Mouse (Mus musculus) forebrain, embryonic 11.5 days (tissue): ENCODE measurements around the gene Adprhl2. TPM values are rescaled to one million over a fixed set of nuclear protein-coding genes. Genes with fewer than 3 reads are reported as not detected.

Experiments
- ATAC-seq: fragments of 200-750 bp; cut with Nextera tagmentation; replicated peaks from 2 replicates; pipeline ENCODE4 v1.8.0; 2017; ENCODE audit warnings: moderate TSS enrichment; ENCODE audit not compliant: low FRiP score
- DNase-seq: peaks from one replicate; pipeline ENCODE4 v3.0.0-alpha.2; 2017; ENCODE audit warnings: low spot score
- H3K27ac ChIP-seq: fragments of 300-500 bp; sonication (generic); 2 replicates; pipeline ENCODE4 v1.5.1; 2014; ENCODE audit warnings: low read depth, low read length
- H3K27me3 ChIP-seq: fragments of 300-500 bp; sonication (generic); 2 replicates; pipeline ENCODE4 v1.6.1; 2014; ENCODE audit warnings: mild to moderate bottlenecking, low read length, mixed read lengths; ENCODE audit not compliant: control insufficient read depth, insufficient read depth
- H3K36me3 ChIP-seq: fragments of 300-500 bp; sonication (generic); 2 replicates; pipeline ENCODE4 v1.6.1; 2014; ENCODE audit warnings: mild to moderate bottlenecking, low read length, moderate library complexity, mixed read lengths; ENCODE audit not compliant: control insufficient read depth, insufficient read depth
- H3K4me1 ChIP-seq: fragments of 300-500 bp; sonication (generic); replicated peaks from 2 replicates; pipeline ENCODE4 v1.6.1; 2014; ENCODE audit warnings: low read length, mixed read lengths; ENCODE audit not compliant: control insufficient read depth, insufficient read depth
- H3K4me2 ChIP-seq: fragments of 300-500 bp; sonication (generic); 2 replicates; pipeline ENCODE4 v1.6.1; 2014; ENCODE audit warnings: low read depth, mild to moderate bottlenecking, low read length, moderate library complexity, mixed read lengths; ENCODE audit not compliant: severe bottlenecking
- H3K4me3 ChIP-seq: fragments of 300-500 bp; sonication (generic); 2 replicates; pipeline ENCODE4 v1.5.1; 2014; ENCODE audit warnings: low read depth, low read length
- H3K9ac ChIP-seq: fragments of 300-500 bp; sonication (generic); 2 replicates; pipeline ENCODE4 v1.6.1; 2014; ENCODE audit warnings: low read length
- H3K9me3 ChIP-seq: fragments of 300-500 bp; sonication (generic); 2 replicates; pipeline ENCODE4 v1.6.1; 2016; ENCODE audit warnings: low read length, mixed read lengths; ENCODE audit not compliant: control insufficient read depth
- WGBS: fragments of 180-500 bp; shearing (Covaris S2); extraction: QIAGEN DNeasy Blood & Tissue Kit; methylation state at CpG from one replicate; pipeline ENCODE4 v1.1.7; 2014; 5-methylcytosine and 5-hydroxymethylcytosine counted together
- polyA plus RNA-seq: library from polyadenylated mRNA; unstranded; fragments of >200 nt; fragmentation: Nextera tagmentation; extraction: Ambion mirVana; gene quantifications from 2 replicates; pipeline ENCODE4 v1.2.1, GENCODE M21; 2014

The Adprhl2 gene
- polyA plus RNA-seq, 1 experiment from 2014 or later: 66.5 TPM

DNA sequence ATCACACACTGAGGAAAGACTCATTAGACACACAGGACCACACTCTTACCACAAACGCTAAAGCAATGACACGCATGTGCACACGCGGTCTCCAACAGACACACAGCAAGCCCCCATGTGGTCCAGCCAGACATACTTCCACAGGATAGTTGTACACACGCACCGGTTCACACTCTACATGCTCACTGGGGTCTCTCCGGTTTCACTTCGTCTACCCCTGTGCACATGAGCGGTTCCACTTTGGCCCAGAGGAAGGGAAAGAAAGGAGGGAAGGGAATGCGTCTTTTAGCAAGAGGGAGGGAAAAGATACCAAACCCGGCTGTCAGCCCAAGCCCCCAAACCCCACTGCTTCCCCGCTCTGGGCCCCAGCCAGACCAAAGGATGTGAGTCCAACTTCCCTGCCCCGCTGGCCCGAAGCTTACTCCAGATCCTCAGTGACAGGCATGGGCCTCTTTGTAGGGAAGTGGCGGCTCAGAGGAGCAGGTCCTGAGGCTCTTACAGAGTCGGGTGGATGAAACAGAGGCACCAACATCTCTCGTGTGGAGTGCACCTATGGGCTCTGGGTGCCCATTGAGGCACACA is 33.3 kb downstream of the Adprhl2 start:
- ATAC-seq: no peak
- H3K36me3 ChIP-seq: no peaks in the 10 kb centered on the region
- 0 out of 2 replicates have a peak, but pooled peaks cover 3% of the 10 kb centered on the region for H3K4me1 ChIP-seq
- H3K4me3 ChIP-seq: no peak overlapping the region
- H3K27ac ChIP-seq: no peak overlapping the region
- DNase-seq: no peak
- no peaks in the 10 kb centered on the region for H3K9me3 ChIP-seq
- H3K9ac ChIP-seq: no peak overlapping the region
- peaks cover 35% of the 10 kb centered on the region for H3K27me3 ChIP-seq
- H3K4me2 ChIP-seq: peak overlapping the region; percentile 21; the same call in 1 of the 2 replicates
- 44% methylated on average over 17 of the region's 17 CpGs for WGBS

GRCm38 (mm10) chr4:126287302-126287995 is 34.1 kb downstream of the Adprhl2 start:
- no peak for ATAC-seq
- WGBS: 41% methylated on average over 11 of the region's 11 CpGs
- 0 out of 2 replicates have a peak, but pooled peaks cover 3% of the 10 kb centered on the region for H3K4me1 ChIP-seq

DNA sequence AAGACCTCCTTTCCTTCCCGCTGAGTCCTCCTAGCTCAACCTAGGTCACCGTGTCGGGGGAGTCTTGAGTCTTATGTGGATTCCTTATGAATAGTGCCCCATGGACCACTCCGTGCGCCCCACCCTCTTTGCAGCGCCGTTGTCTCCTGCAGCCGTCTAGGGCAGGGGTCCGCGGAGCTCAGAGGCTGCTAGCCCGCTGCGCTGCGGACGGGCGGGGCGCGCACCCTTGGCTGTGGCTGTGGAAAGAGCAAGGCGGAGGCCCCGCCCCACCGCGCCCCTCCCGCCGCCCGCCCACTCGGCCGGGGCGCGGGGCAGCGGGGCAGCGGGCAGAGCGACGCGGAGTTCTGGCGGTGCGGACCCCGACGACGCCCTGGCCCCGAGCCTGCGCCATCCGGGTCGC is 35.0 kb downstream of the Adprhl2 start, which contains the start of gene Col8a2:
Col8a2 (plus strand) TSS at position 302 of the 400 bp plus-strand sequence.
- no peak within 1 kb of the TSS for H3K27ac ChIP-seq
- H3K27me3 ChIP-seq: peaks cover 35% of the 10 kb centered on the region
- WGBS: 3% methylated on average over 33 of the region's 42 CpGs
- H3K4me1 ChIP-seq: 0 out of 2 replicates have a peak, but pooled peaks cover 3% of the 10 kb centered on the region
- peak; percentile 61 for DNase-seq
- peak within 1 kb of the TSS; percentile 26 for H3K4me3 ChIP-seq
- H3K36me3 ChIP-seq: no peaks in the 10 kb centered on the region
- ATAC-seq: no peak
- H3K4me2 ChIP-seq: peak within 1 kb of the TSS; percentile 38
- no peaks in the 10 kb centered on the region for H3K9me3 ChIP-seq
- peak within 1 kb of the TSS; percentile 5; the same call in 1 of the 2 replicates for H3K9ac ChIP-seq

More at GRCm38 (mm10) chr4:126287302-126287995, 34.1 kb downstream of the Adprhl2 start:
- Histone ChIP-seq H3K27ac (no peak overlapping the region), H3K9ac (no peak overlapping the region), H3K36me3 (no peaks in the 10 kb centered on the region), H3K9me3 (no peaks in the 10 kb centered on the region), H3K4me3 (no peak overlapping the region), H3K4me2 (0 out of 2 replicates have a peak overlapping the region, but pooled peaks have one; percentile 38), H3K27me3 (peaks cover 35% of the 10 kb centered on the region)
- no peak for DNase-seq

DNA sequence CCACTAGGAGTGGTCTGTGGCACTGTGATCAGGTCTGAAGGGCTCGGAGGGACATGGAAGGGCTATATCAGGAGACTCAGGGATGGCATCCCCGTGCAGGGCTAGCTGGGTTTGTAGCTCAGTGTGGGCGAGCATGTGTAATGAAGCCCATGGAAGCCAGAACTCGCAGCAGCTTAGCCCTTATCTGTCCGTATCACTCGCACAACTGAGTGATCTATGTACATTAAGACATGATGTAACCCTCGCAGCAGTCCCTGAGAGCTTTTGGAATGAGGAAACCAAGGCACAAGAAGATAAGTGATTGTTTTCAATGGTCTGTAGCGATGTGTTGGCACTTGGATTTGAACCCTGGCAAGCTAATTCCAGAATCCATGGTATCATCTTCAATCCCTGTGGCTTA is 37.9 kb downstream of the Adprhl2 start:
- H3K4me2 ChIP-seq: no peak overlapping the region

DNA sequence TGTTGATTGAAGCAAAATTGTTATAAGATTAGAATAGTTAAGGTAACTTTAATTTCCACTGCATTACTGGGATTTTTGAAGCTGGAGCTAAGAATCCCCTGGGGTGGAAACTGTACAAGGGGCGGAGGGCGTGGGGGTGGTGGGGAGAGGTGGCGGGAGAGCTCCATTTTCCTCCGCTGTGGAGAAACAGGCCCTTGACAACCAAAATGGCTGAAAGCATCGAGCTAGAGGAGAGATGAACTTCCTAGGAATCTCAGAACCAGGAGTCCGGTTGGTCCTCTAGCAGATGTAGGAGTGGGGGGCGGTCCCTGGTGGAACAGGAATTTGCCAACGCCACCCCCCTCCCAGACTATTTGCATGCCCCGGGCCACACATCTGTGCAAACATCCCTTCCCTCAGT is 39.8 kb downstream of the Adprhl2 start:
- no peak overlapping the region for H3K4me3 ChIP-seq
- WGBS: 70% methylated on average over 9 of the region's 9 CpGs
- H3K4me1 ChIP-seq: 0 out of 2 replicates have a peak, but pooled peaks cover 3% of the 10 kb centered on the region
- no peak for DNase-seq
- no peaks in the 10 kb centered on the region for H3K9me3 ChIP-seq
- no peaks in the 10 kb centered on the region for H3K36me3 ChIP-seq
- no peak overlapping the region for H3K9ac ChIP-seq
- ATAC-seq: no peak
- peaks cover 12% of the 10 kb centered on the region for H3K27me3 ChIP-seq
- no peak overlapping the region for H3K27ac ChIP-seq
- no peak overlapping the region for H3K4me2 ChIP-seq

More for the DNA sequence above, 37.9 kb downstream of the Adprhl2 start:
- DNase-seq (no peak), ATAC-seq (no peak)
- Histone ChIP-seq H3K4me1 (0 out of 2 replicates have a peak, but pooled peaks cover 3% of the 10 kb centered on the region), H3K4me3 (no peak overlapping the region), H3K9ac (no peak overlapping the region), H3K9me3 (no peaks in the 10 kb centered on the region), H3K27me3 (peaks cover 31% of the 10 kb centered on the region), H3K36me3 (no peaks in the 10 kb centered on the region), H3K27ac (no peak overlapping the region)
- WGBS: 89% methylated on average over 8 of the region's 8 CpGs

DNA sequence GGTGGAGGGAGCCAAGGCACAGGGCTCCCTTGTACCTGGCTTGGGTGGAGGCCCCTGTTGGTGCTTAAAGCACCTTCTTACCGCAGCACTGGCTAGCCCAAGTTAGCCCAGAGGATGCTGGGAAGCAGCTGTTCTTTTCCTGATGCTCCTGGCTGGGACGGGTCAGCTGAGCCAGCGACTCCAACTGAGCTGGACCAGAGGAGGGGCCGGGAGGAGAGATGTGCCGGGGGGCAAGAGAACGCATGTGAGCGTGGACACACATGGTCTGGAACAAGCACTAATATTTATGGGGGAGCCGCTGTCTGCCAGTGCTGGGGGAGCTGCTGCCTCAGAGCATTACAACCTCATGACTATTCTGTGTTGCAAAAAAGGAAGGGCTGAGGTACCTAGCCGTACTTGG is 42.5 kb downstream of the Adprhl2 start:
- Histone ChIP-seq H3K27me3 (no peaks in the 10 kb centered on the region), H3K27ac (no peak overlapping the region), H3K9ac (0 out of 2 replicates have a peak overlapping the region, but pooled peaks have one; percentile 8), H3K9me3 (no peaks in the 10 kb centered on the region), H3K4me1 (no peaks in the 10 kb centered on the region), H3K4me2 (no peak overlapping the region), H3K36me3 (no peaks in the 10 kb centered on the region; the same call in 1 of the 2 replicates), H3K4me3 (no peak overlapping the region)
- ATAC-seq: no peak
- DNase-seq: no peak
- WGBS: 59% methylated on average over 9 of the region's 9 CpGs

DNA sequence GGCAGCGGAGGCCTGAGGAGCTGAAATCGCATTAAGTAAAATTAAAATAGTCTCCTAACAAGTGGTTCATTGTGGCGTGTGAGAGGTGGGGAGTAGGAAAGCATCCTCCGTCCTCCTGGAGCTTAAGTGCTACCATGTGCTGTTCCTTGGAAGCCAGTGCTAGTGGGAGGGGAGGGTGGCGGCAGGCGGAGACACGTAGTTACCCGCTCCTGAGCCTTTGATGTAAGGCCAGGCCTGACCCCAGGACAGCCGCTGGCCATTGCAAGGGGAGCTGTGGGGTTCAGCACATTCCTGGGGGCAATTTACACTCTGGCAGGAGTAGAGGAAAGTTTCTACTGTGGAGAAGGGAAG is 43.0 kb downstream of the Adprhl2 start:
- DNase-seq: no peak
- Histone ChIP-seq H3K36me3 (no peaks in the 10 kb centered on the region; the same call in 1 of the 2 replicates), H3K27me3 (no peaks in the 10 kb centered on the region), H3K9me3 (no peaks in the 10 kb centered on the region), H3K27ac (no peak overlapping the region), H3K4me3 (no peak overlapping the region), H3K9ac (0 out of 2 replicates have a peak overlapping the region, but pooled peaks have one; percentile 8), H3K4me2 (no peak overlapping the region), H3K4me1 (no peaks in the 10 kb centered on the region)
- WGBS: 29% methylated on average over 9 of the region's 9 CpGs
- no peak for ATAC-seq

- peak; percentile 55; the same call in 1 of the 2 replicates for ATAC-seq
- Histone ChIP-seq H3K4me2 (no peak overlapping the region), H3K27me3 (no peaks in the 10 kb centered on the region), H3K36me3 (no peaks in the 10 kb centered on the region; the same call in 1 of the 2 replicates), H3K27ac (no peak overlapping the region), H3K4me1 (no peaks in the 10 kb centered on the region), H3K9me3 (no peaks in the 10 kb centered on the region), H3K4me3 (no peak overlapping the region), H3K9ac (no peak overlapping the region)
- WGBS: 6% methylated on average over 13 of the region's 13 CpGs
- DNase-seq: peak; percentile 71
Measured at GRCm38 (mm10) chr4:126277906-126278564, 43.5 kb downstream of the Adprhl2 start.
